ENCODE assay signal across 11 mouse cellular contexts in genomic region chr3:97823438-97823837, GRCm38 (mm10).
DNase-seq lines count a peak whose midpoint lies in the region; ATAC-seq and TF ChIP-seq lines count a peak whose summit lies in the region.
"Had no signal": no experiment of that assay in that cellular context is flagged by ENCODE, and none has a peak within 500 bp of the region (broad histone marks: within the 10 kb centered on the region; RNA-seq: fewer than 3 reads in every experiment).

No protein-coding gene starts in this region.

- peak overlapping the region; percentile 82 for H3K9ac ChIP-seq in heart, embryonic 11.5 days (ENCODE audit: low read depth, low read length)
- no peak overlapping the region for H3K9ac ChIP-seq in midbrain, embryonic 12.5 days (replicated peaks)
- H3K9ac ChIP-seq in midbrain, postnatal 0 days (replicated peaks; ENCODE audit: low read length, poor library complexity, severe bottlenecking): no peak overlapping the region
- H3K9ac ChIP-seq in intestine, embryonic 15.5 days: no peak overlapping the region
- H3K9ac ChIP-seq in stomach, postnatal 0 days (ENCODE audit: low read length): no peak overlapping the region

- H3K27me3 ChIP-seq in heart, embryonic 11.5 days (ENCODE audit: control insufficient read depth, insufficient read depth, low read length): no peaks in the 10 kb centered on the region
- H3K27me3 ChIP-seq in midbrain, embryonic 12.5 days: peaks cover 37% of the 10 kb centered on the region
- H3K27me3 ChIP-seq in midbrain, postnatal 0 days (ENCODE audit: insufficient read depth, low read length): peaks cover 9% of the 10 kb centered on the region; the same call in 1 of the 2 replicates
- no peaks in the 10 kb centered on the region; the same call in 1 of the 2 replicates for H3K27me3 ChIP-seq in intestine, embryonic 15.5 days (replicated peaks)
- no peaks in the 10 kb centered on the region for H3K27me3 ChIP-seq in stomach, postnatal 0 days (ENCODE audit: control insufficient read depth, insufficient read depth, low read length)

- no peak for DNase-seq in heart, adult 8-10 months (ENCODE audit: low spot score)
- DNase-seq in midbrain, postnatal 0 days (ENCODE audit: low spot score): no peak
- no peak for DNase-seq in stomach, postnatal 0 days (ENCODE audit: low spot score)
- DNase-seq in left cerebral cortex, postnatal 25 days (ENCODE audit: low spot score in 2 of 2): no peak
- DNase-seq in adrenal gland, postnatal 36 days: no peak
- DNase-seq: cerebellum, adult 11-12 months had no signal

- 24% methylated on average over 6 of the region's 6 CpGs for WGBS in heart, embryonic 11.5 days (ENCODE audit: insufficient replicate concordance)
- 16% methylated on average over 6 of the region's 6 CpGs for WGBS in midbrain, embryonic 12.5 days
- 31% methylated on average over 6 of the region's 6 CpGs for WGBS in midbrain, postnatal 0 days
- WGBS in intestine, embryonic 15.5 days: 32% methylated on average over 6 of the region's 6 CpGs
- 45% methylated on average over 6 of the region's 6 CpGs for WGBS in stomach, postnatal 0 days

- H3K4me1 ChIP-seq in heart, embryonic 11.5 days (ENCODE audit: control insufficient read depth, insufficient read depth, low read length): peaks cover 16% of the 10 kb centered on the region
- H3K4me1 ChIP-seq in midbrain, embryonic 12.5 days: peaks cover 17% of the 10 kb centered on the region
- H3K4me1 ChIP-seq in midbrain, postnatal 0 days (ENCODE audit: insufficient read depth, low read length): 0 out of 2 replicates have a peak, but pooled peaks cover 4% of the 10 kb centered on the region
- H3K4me1 ChIP-seq in intestine, embryonic 15.5 days (replicated peaks): peaks cover 12% of the 10 kb centered on the region; the same call in 1 of the 2 replicates
- no peaks in the 10 kb centered on the region; the same call in 1 of the 2 replicates for H3K4me1 ChIP-seq in stomach, postnatal 0 days (replicated peaks; ENCODE audit: control insufficient read depth, insufficient read depth)

- ATAC-seq in heart, embryonic 11.5 days (replicated peaks; ENCODE audit: insufficient number of reproducible peaks, low FRiP score, low TSS enrichment): no peak
- ATAC-seq in midbrain, embryonic 12.5 days (ENCODE audit: low FRiP score, low read depth): no peak
- ATAC-seq in midbrain, postnatal 0 days (ENCODE audit: low FRiP score): no peak
- no peak for ATAC-seq in intestine, embryonic 15.5 days
- ATAC-seq in stomach, postnatal 0 days (ENCODE audit: low FRiP score, low TSS enrichment): no peak
- ATAC-seq: activated CD4-positive, CD25-positive, alpha-beta regulatory T cell, adult 4 months had no signal

- no peaks in the 10 kb centered on the region for H3K36me3 ChIP-seq in heart, embryonic 11.5 days (ENCODE audit: control insufficient read depth, insufficient read depth, low read length)
- no peaks in the 10 kb centered on the region for H3K36me3 ChIP-seq in midbrain, embryonic 12.5 days
- 0 out of 2 replicates have a peak, but pooled peaks cover 3% of the 10 kb centered on the region for H3K36me3 ChIP-seq in midbrain, postnatal 0 days (ENCODE audit: insufficient read depth, low read length)
- no peaks in the 10 kb centered on the region for H3K36me3 ChIP-seq in intestine, embryonic 15.5 days
- H3K36me3 ChIP-seq in stomach, postnatal 0 days (ENCODE audit: control insufficient read depth, insufficient read depth, low read length): no peaks in the 10 kb centered on the region

- H3K4me3 ChIP-seq in heart, embryonic 11.5 days (ENCODE audit: low read depth, low read length): peak overlapping the region; percentile 64
- H3K4me3 ChIP-seq in midbrain, embryonic 12.5 days: peak overlapping the region; percentile 48; the same call in 1 of the 2 replicates
- H3K4me3 ChIP-seq in midbrain, postnatal 0 days (ENCODE audit: low read depth, low read length): no peak overlapping the region
- no peak overlapping the region for H3K4me3 ChIP-seq in intestine, embryonic 15.5 days (replicated peaks)
- H3K4me3 ChIP-seq in stomach, postnatal 0 days (ENCODE audit: low read depth, low read length): no peak overlapping the region

- TF ChIP-seq CTCF in midbrain, postnatal 0 days (IDR thresholded peaks at IDR 0.05): no peak
- TF ChIP-seq CTCF in stomach, postnatal 0 days (IDR thresholded peaks at IDR 0.05; ENCODE audit: low read depth): no peak

- H3K27ac ChIP-seq in heart, embryonic 11.5 days (ENCODE audit: low read depth, low read length): peak overlapping the region; percentile 97
- H3K27ac ChIP-seq in midbrain, embryonic 12.5 days (replicated peaks): no peak overlapping the region
- H3K27ac ChIP-seq in midbrain, postnatal 0 days (ENCODE audit: low read depth, low read length): no peak overlapping the region
- H3K27ac ChIP-seq in intestine, embryonic 15.5 days: no peak overlapping the region
- no peak overlapping the region for H3K27ac ChIP-seq in stomach, postnatal 0 days (replicated peaks)

- no peaks in the 10 kb centered on the region for H3K9me3 ChIP-seq in heart, embryonic 11.5 days (replicated peaks; ENCODE audit: control insufficient read depth, low read length)
- no peaks in the 10 kb centered on the region for H3K9me3 ChIP-seq in midbrain, embryonic 12.5 days
- no peaks in the 10 kb centered on the region for H3K9me3 ChIP-seq in midbrain, postnatal 0 days (ENCODE audit: low read length)
- H3K9me3 ChIP-seq in intestine, embryonic 15.5 days: no peaks in the 10 kb centered on the region
- H3K9me3 ChIP-seq in stomach, postnatal 0 days (ENCODE audit: control insufficient read depth, low read length): no peaks in the 10 kb centered on the region
- H3K9me3 ChIP-seq: megakaryocyte, embryonic 14.5 days had no signal

- peak overlapping the region; percentile 88 for H3K4me2 ChIP-seq in heart, embryonic 11.5 days
- H3K4me2 ChIP-seq in midbrain, embryonic 12.5 days (replicated peaks): peak overlapping the region; percentile 79
- H3K4me2 ChIP-seq in midbrain, postnatal 0 days (ENCODE audit: low read depth, low read length, poor library complexity, severe bottlenecking): no peak overlapping the region
- H3K4me2 ChIP-seq in intestine, embryonic 15.5 days (replicated peaks): peak overlapping the region; percentile 90
- peak overlapping the region; percentile 83 for H3K4me2 ChIP-seq in stomach, postnatal 0 days (replicated peaks; ENCODE audit: low read depth)

- TF ChIP-seq EP300 in stomach, postnatal 0 days (optimal IDR thresholded peaks at IDR 0.05): no peak

- intact Hi-C loops in left cerebral cortex, postnatal 25 days (cut with DNase I): no loop called here

Comparison
In these comparisons a context has a peak if more than half of its experiments do, and no peak if none do; other contexts are left out.
1. H3K4me3 ChIP-seq: peak in heart, embryonic 11.5 days (single experiment) and midbrain, embryonic 12.5 days (single experiment); none in midbrain, postnatal 0 days (single experiment), intestine, embryonic 15.5 days (single experiment) and stomach, postnatal 0 days (single experiment).